Mouse (Mus musculus) liver, embryonic 14.5 days (tissue): ENCODE results near the gene Birc5.

Experiments
- CTCF ChIP-seq: IDR thresholded peaks from 2 replicates; pipeline ENCODE4 v1.5.1; 2016; ENCODE audit warnings: antibody characterized with exemption, low read depth, control low read depth
- EP300 ChIP-seq: IDR thresholded peaks from 2 replicates; pipeline ENCODE4 v1.6.1; 2016; ENCODE audit warnings: antibody characterized with exemption, low read depth

GRCm38 (mm10) chr11:117814704-117815366 is 34.2 kb upstream of the Birc5 start:
- TF ChIP-seq CTCF (no peak), EP300 (no peak)
